Mouse (Mus musculus): ENCODE measurements at regions not wholly inside any gene's neighbourhood (a gene's known extent, or its start where the extent isn't known, plus 50 kb on each side); places are given as distances from the start of the nearest gene placed in this dataset.

DNA sequence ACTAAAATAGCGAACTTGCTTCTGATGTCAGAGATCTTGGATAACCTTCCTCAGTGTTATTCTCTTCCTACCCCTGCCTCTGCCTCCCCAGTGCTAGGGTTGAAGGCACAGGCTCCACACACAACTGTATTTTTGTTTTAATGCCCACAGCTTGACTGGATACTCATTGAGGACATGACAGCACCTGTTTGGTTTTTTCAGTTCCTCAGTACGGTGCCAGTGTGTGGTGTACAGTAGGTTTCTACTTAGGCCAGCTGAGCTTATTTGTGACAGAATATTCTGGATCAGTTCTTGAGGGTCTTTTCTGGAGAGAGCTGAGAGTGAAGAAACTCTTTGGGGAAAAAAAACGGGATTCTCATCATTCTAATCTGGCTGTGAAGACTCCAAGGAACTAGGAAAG is 201.1 kb downstream of the Tmem38b start:
- H3K4me1 ChIP-seq (replicated peaks; ENCODE audit: insufficient read depth, low read length), result no peaks in the 10 kb centered on the region
- TF ChIP-seq CTCF (IDR thresholded peaks at IDR 0.05; ENCODE audit: low read depth), result no peak
- H3K36me3 ChIP-seq (ENCODE audit: insufficient read depth, low read length), result no peaks in the 10 kb centered on the region
- H3K4me2 ChIP-seq (ENCODE audit: low read length), result no peak overlapping the region
- ATAC-seq (replicated peaks; ENCODE audit: low FRiP score, low read depth) (no peak), DNase-seq (ENCODE audit: low spot score) (no peak)
- H3K9me3 ChIP-seq (replicated peaks; ENCODE audit: low read length), result no peaks in the 10 kb centered on the region
- no peaks in the 10 kb centered on the region for H3K27me3 ChIP-seq (ENCODE audit: insufficient read depth, low read length)
- no peak overlapping the region for H3K9ac ChIP-seq (ENCODE audit: low read depth, low read length)
- no peak overlapping the region for H3K4me3 ChIP-seq (replicated peaks; ENCODE audit: low read depth, low read length)
- no peak overlapping the region for H3K27ac ChIP-seq
- 72% methylated on average over 3 of the region's 3 CpGs for WGBS

DNA sequence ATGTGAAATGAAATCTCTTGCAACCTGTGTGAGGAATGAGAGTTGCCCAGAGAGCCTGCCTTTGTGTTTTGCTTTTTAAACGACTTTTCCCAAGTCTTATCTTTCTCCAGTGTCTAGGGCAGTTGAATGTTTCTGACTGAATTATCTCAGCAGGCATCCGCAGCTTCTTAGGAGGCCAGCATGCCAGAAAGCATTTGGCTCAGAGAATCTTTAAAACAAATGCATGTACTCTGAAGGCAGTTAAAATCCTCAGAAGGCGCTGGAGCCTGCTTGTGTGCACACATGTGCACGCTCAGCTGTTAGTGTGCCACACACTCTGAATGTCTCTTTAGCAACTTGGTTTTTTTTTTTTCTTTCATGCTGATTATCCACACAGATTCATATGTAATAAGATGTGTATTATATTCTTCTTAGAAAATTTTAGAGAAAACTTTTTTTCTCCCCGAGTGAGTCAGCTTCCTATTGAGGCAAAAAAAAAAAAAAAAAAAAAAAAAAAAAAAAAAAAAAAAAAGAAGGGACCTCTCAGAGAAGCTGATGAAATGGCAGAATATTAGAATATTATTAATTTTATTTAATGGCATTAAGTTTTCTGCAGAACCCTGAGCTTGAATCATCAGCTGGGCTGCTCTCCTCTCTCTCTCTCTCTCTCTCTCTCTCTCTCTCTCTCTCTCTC is 201.9 kb downstream of the Tmem38b start:
- H3K36me3 ChIP-seq (ENCODE audit: insufficient read depth, low read length), result no peaks in the 10 kb centered on the region
- no peak overlapping the region for H3K9ac ChIP-seq (ENCODE audit: low read depth, low read length)
- H3K27ac ChIP-seq, result no peak overlapping the region
- ATAC-seq (replicated peaks; ENCODE audit: low FRiP score, low read depth) (no peak), DNase-seq (ENCODE audit: low spot score) (no peak)
- H3K4me2 ChIP-seq (ENCODE audit: low read length), result no peak overlapping the region
- no peak for TF ChIP-seq CTCF (IDR thresholded peaks at IDR 0.05; ENCODE audit: low read depth)
- 51% methylated on average over 5 of the region's 5 CpGs for WGBS
- H3K4me3 ChIP-seq (replicated peaks; ENCODE audit: low read depth, low read length), result no peak overlapping the region
- no peaks in the 10 kb centered on the region for H3K9me3 ChIP-seq (replicated peaks; ENCODE audit: low read length)
- no peaks in the 10 kb centered on the region for H3K27me3 ChIP-seq (ENCODE audit: insufficient read depth, low read length)
- no peaks in the 10 kb centered on the region for H3K4me1 ChIP-seq (replicated peaks; ENCODE audit: insufficient read depth, low read length)

DNA sequence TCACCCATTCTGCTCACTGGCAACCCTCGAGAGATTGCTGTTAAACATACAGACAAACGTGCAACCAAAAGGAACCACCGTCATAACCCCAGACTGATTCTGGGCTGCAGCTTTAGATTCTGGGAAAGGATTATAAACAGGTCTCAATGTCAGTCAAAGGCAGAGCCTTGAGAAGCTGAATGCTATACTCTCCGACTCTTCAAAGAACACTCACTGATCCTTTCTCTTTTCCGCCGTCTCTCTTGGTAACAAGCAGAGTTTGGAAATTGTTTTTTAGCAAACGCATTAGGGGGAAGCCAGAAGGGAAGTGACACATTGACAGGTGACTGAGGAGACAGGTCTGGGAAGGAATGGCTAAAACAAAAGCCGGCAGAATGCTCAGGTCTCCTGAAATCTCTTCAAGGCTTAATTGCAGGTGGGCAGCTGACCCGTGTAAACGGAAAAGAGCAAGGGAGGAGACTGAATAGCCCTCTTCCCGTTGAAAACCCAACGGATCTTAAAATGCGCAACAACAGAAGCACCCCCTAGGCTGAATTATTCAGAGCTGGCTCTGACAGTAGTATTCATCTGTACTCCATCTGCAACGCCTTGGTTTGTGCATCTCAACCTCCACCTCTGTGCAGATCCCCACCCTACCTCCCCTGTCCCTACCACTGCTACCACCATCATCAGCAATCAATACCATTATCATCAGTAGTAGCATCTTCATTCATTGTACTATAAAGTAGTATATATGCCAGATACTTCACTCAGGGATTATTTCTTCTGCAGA is 219.6 kb downstream of the Tmem38b start:
- H3K27ac ChIP-seq, result no peak overlapping the region
- H3K4me2 ChIP-seq (ENCODE audit: low read length), result no peak overlapping the region
- H3K4me1 ChIP-seq (replicated peaks; ENCODE audit: insufficient read depth, low read length), result no peaks in the 10 kb centered on the region
- no peaks in the 10 kb centered on the region for H3K9me3 ChIP-seq (replicated peaks; ENCODE audit: low read length)
- TF ChIP-seq CTCF (IDR thresholded peaks at IDR 0.05; ENCODE audit: low read depth), result no peak
- no peaks in the 10 kb centered on the region for H3K36me3 ChIP-seq (ENCODE audit: insufficient read depth, low read length)
- DNase-seq (ENCODE audit: low spot score) (no peak), ATAC-seq (replicated peaks; ENCODE audit: low FRiP score, low read depth) (no peak)
- no peaks in the 10 kb centered on the region for H3K27me3 ChIP-seq (ENCODE audit: insufficient read depth, low read length)
- no peak overlapping the region for H3K4me3 ChIP-seq (replicated peaks; ENCODE audit: low read depth, low read length)
- H3K9ac ChIP-seq (ENCODE audit: low read depth, low read length), result no peak overlapping the region
- 59% methylated on average over 14 of the region's 14 CpGs for WGBS

DNA sequence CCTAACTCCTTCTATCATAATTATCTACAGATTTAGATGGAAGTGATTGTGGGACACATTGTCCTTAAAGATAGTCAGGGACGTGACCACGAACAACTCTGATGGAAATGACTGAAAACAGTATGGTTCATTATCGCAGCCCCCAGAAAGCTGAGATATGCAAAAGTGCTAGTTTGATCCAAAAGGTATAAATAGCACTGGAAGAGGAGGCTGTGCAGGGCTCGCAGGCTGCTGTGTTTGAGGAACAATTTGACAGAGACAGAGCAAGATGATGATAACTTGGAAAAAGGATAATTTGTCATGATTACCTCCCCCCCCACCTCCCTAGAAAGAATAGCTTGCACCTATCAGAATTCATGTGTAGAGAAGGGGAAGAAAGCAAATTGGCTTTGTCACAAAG is 238.5 kb downstream of the Tmem38b start:
- 88% methylated on average over 4 of the region's 4 CpGs for WGBS
- DNase-seq (ENCODE audit: low spot score) (no peak), ATAC-seq (replicated peaks; ENCODE audit: low FRiP score, low read depth) (no peak)
- Histone ChIP-seq H3K9me3 (replicated peaks; ENCODE audit: low read length) (no peaks in the 10 kb centered on the region), H3K4me2 (ENCODE audit: low read length) (no peak overlapping the region), H3K4me3 (replicated peaks; ENCODE audit: low read depth, low read length) (no peak overlapping the region), H3K27me3 (ENCODE audit: insufficient read depth, low read length) (no peaks in the 10 kb centered on the region), H3K4me1 (replicated peaks; ENCODE audit: insufficient read depth, low read length) (no peaks in the 10 kb centered on the region), H3K27ac (no peak overlapping the region), H3K36me3 (ENCODE audit: insufficient read depth, low read length) (no peaks in the 10 kb centered on the region), H3K9ac (ENCODE audit: low read depth, low read length) (no peak overlapping the region)
- no peak for TF ChIP-seq CTCF (IDR thresholded peaks at IDR 0.05; ENCODE audit: low read depth)

DNA sequence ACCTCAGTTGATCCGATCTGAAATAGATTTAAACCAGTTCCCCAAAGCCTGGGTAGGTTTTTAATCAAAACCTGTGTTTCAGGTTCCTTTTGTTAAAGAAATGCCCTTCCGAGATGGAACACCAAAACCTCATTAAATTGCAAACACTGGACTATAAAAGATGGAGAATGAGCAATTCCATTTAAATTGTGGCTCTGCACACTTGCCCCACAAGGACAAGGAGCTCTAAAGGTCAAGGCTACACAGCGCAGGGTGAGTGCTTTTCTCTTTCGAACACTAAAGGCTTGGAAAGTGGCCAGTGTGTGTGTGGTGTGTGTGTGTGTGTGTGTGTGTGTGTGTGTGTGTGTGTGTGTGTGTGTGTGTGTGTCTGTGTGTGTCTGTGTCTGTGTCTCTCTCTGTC is 246.1 kb downstream of the Tmem38b start:
- no peak overlapping the region for H3K27ac ChIP-seq
- ATAC-seq (replicated peaks; ENCODE audit: low FRiP score, low read depth) (no peak), DNase-seq (ENCODE audit: low spot score) (no peak)
- H3K9ac ChIP-seq (ENCODE audit: low read depth, low read length), result no peak overlapping the region
- no peak for TF ChIP-seq CTCF (IDR thresholded peaks at IDR 0.05; ENCODE audit: low read depth)
- no peaks in the 10 kb centered on the region for H3K4me1 ChIP-seq (replicated peaks; ENCODE audit: insufficient read depth, low read length)
- no peaks in the 10 kb centered on the region for H3K27me3 ChIP-seq (ENCODE audit: insufficient read depth, low read length)
- no peaks in the 10 kb centered on the region for H3K36me3 ChIP-seq (ENCODE audit: insufficient read depth, low read length)
- 0 out of 2 replicates have a peak, but pooled peaks cover 5% of the 10 kb centered on the region for H3K9me3 ChIP-seq (replicated peaks; ENCODE audit: low read length)
- H3K4me3 ChIP-seq (replicated peaks; ENCODE audit: low read depth, low read length), result no peak overlapping the region
- H3K4me2 ChIP-seq (ENCODE audit: low read length), result no peak overlapping the region
- 64% methylated on average over 4 of the region's 4 CpGs for whole genome bisulfite sequencing

DNA sequence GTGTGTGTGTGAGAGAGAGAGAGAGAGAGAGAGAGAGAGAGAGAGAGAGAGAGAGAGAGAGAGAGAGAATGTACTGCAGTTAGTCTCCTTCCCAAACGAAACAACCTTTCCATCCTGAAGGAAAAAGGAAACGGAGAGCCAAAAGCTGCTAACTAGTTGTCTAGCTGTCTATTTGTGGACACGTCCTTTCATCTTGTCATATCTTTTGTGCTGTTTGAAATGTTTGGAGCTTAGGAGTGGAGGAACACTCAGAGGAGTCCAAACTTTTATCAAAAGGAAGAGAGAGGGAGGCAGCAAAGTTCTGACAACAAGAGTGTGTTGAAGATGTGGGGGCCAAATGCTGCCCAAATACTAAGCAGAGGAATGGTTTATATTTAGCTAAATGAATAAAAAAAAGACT is 246.6 kb downstream of the Tmem38b start:
- Histone ChIP-seq H3K9me3 (replicated peaks; ENCODE audit: low read length) (0 out of 2 replicates have a peak, but pooled peaks cover 5% of the 10 kb centered on the region), H3K9ac (ENCODE audit: low read depth, low read length) (no peak overlapping the region), H3K4me3 (replicated peaks; ENCODE audit: low read depth, low read length) (no peak overlapping the region), H3K27ac (no peak overlapping the region), H3K27me3 (ENCODE audit: insufficient read depth, low read length) (no peaks in the 10 kb centered on the region), H3K4me2 (ENCODE audit: low read length) (no peak overlapping the region), H3K36me3 (ENCODE audit: insufficient read depth, low read length) (no peaks in the 10 kb centered on the region), H3K4me1 (replicated peaks; ENCODE audit: insufficient read depth, low read length) (no peaks in the 10 kb centered on the region)
- 64% methylated on average over 3 of the region's 3 CpGs for WGBS
- ATAC-seq (replicated peaks; ENCODE audit: low FRiP score, low read depth) (no peak), DNase-seq (ENCODE audit: low spot score) (no peak)
- TF ChIP-seq CTCF (IDR thresholded peaks at IDR 0.05; ENCODE audit: low read depth), result no peak
